Mouse (Mus musculus) layer of hippocampus, adult 8-10 months (tissue): ENCODE data around the gene Stard3nl. TPM values are rescaled to one million over a fixed set of nuclear protein-coding genes. Genes with fewer than 3 reads are reported as not detected.
A peak's percentile ranks its signal among the peaks of the same experiment; 100 is the strongest.

ENCODE experiments used
- DNase-seq, 2 experiments: peaks; one replicate each; pipeline ENCODE4 v3.0.0; 2022; ENCODE audit warnings: low spot score in 2 of 2
- total RNA-seq, 4 experiments: library from RNA; stranded (reverse); gene quantifications; 2 replicates each; pipeline ENCODE4 v1.2.4; 2022

Stard3nl gene
- total RNA-seq: 10 to 100 TPM; 59.4 to 70.1 (median 62.2) TPM

- peak; percentile 99 for DNase-seq
Measured at GRCm38 (mm10) chr13:19395688-19396354, at the start of gene Stard3nl. Gene Stard3nl, minus strand, starts transcription at chr13:19395795.

- DNase-seq: peak in 1 of 2 experiments; percentile 9
Measured at GRCm38 (mm10) chr13:19438040-19438439, 42.4 kb upstream of the Stard3nl start.

GRCm38 (mm10) chr13:19429812-19430370 lies 34.3 kb upstream of the Stard3nl start:
- DNase-seq: no peak

GRCm38 (mm10) chr13:19428076-19428475 lies 32.5 kb upstream of the Stard3nl start:
- DNase-seq: no peak

- DNase-seq: no peak
Measured at GRCm38 (mm10) chr13:19424563-19424962, 29.0 kb upstream of the Stard3nl start.

- no peak for DNase-seq
Measured at GRCm38 (mm10) chr13:19422521-19422920, 26.9 kb upstream of the Stard3nl start.

- no peak for DNase-seq
Measured at GRCm38 (mm10) chr13:19417885-19418521, 22.4 kb upstream of the Stard3nl start.

- DNase-seq: no peak
Measured at GRCm38 (mm10) chr13:19415894-19416531, 20.4 kb upstream of the Stard3nl start.

- no peak for DNase-seq
Measured at GRCm38 (mm10) chr13:19415337-19415736, 19.7 kb upstream of the Stard3nl start.

GRCm38 (mm10) chr13:19412334-19412939 lies 16.8 kb upstream of the Stard3nl start:
- no peak for DNase-seq

- DNase-seq: no peak
Measured at GRCm38 (mm10) chr13:19411886-19412285, 16.3 kb upstream of the Stard3nl start.

- DNase-seq: no peak
Measured at GRCm38 (mm10) chr13:19410694-19411093, 15.1 kb upstream of the Stard3nl start.

- no peak for DNase-seq
Measured at GRCm38 (mm10) chr13:19407953-19408352, 12.4 kb upstream of the Stard3nl start.

GRCm38 (mm10) chr13:19404623-19405022 lies 9.0 kb upstream of the Stard3nl start:
- no peak for DNase-seq

- no peak for DNase-seq
Measured at GRCm38 (mm10) chr13:19394798-19395687, 552 bp downstream of the Stard3nl start.

GRCm38 (mm10) chr13:19394171-19394570 lies 1.4 kb downstream of the Stard3nl start:
- DNase-seq: no peak

GRCm38 (mm10) chr13:19393731-19394130 lies 1.9 kb downstream of the Stard3nl start:
- no peak for DNase-seq

- no peak for DNase-seq
Measured at GRCm38 (mm10) chr13:19391608-19392007, 4.0 kb downstream of the Stard3nl start.

GRCm38 (mm10) chr13:19390296-19390695 lies 5.3 kb downstream of the Stard3nl start:
- DNase-seq: no peak

GRCm38 (mm10) chr13:19389896-19390295 lies 5.7 kb downstream of the Stard3nl start:
- no peak for DNase-seq

GRCm38 (mm10) chr13:19389434-19389833 lies 6.2 kb downstream of the Stard3nl start:
- no peak for DNase-seq
